ENCODE assay signal across 25 mouse cellular contexts in genomic region chr12:86309474-86309873, GRCm38 (mm10). TPM values are rescaled to one million over a fixed set of nuclear protein-coding genes. Genes with fewer than 3 reads are reported as not detected.
DNase-seq lines count a peak whose midpoint lies in the region; ATAC-seq lines count a peak whose summit lies in the region.
"Had no signal": no experiment of that assay in that cellular context is flagged by ENCODE, and none has a peak within 500 bp of the region (broad histone marks: within the 10 kb centered on the region; RNA-seq: fewer than 3 reads in every experiment).

No protein-coding gene starts in this region.

- peaks cover 5% of the 10 kb centered on the region; the same call in 1 of the 2 replicates for H3K4me1 ChIP-seq in limb, embryonic 11.5 days (ENCODE audit: control insufficient read depth, insufficient read depth, low read length)
- H3K4me1 ChIP-seq: embryonic facial prominence, embryonic 15.5 days; intestine, embryonic 15.5 days; lung, embryonic 15.5 days had no signal

- peak; percentile 62 for DNase-seq in CD4-positive helper T cell, adult 2 months (ENCODE audit: low read depth, low spot score)
- peak; percentile 29 for DNase-seq in limb, embryonic 11.5 days (ENCODE audit: low spot score)
- DNase-seq in thymus, postnatal 10 days (ENCODE audit: low spot score in 2 of 2), result peak; percentile 45 to 54
- DNase-seq in embryo, embryonic 10.5 days (ENCODE audit: low spot score), result no peak
- DNase-seq in urinary bladder, postnatal 25 days (ENCODE audit: low spot score), result no peak
- no peak for DNase-seq in kidney, postnatal 36 days
- DNase-seq in left cerebral cortex, adult 11 months (ENCODE audit: low spot score), result no peak
- DNase-seq: adrenal gland, postnatal 25 days; cerebellum, adult 11 months; cerebellum, postnatal 10 days; kidney, postnatal 25 days; liver; right cerebral cortex, postnatal 14 days had no signal

- 37% methylated on average over 10 of the region's 10 CpGs for WGBS in limb, embryonic 11.5 days

- no peak overlapping the region for H3K27ac ChIP-seq in limb, embryonic 11.5 days (replicated peaks; ENCODE audit: low read depth, low read length)
- H3K27ac ChIP-seq: embryonic facial prominence, embryonic 15.5 days; hindbrain, embryonic 10.5 days; intestine, embryonic 15.5 days; liver, embryonic 15.5 days; lung, embryonic 15.5 days; macrophage; stomach, postnatal 0 days had no signal

- no peak overlapping the region for H3K4me3 ChIP-seq in limb, embryonic 11.5 days (ENCODE audit: low read depth, low read length)
- H3K4me3 ChIP-seq: embryonic facial prominence, embryonic 15.5 days; heart, embryonic 10.5 days; hindbrain, embryonic 10.5 days; intestine, embryonic 15.5 days; liver, embryonic 15.5 days; lung, embryonic 15.5 days had no signal

- H3K9ac ChIP-seq in limb, embryonic 11.5 days (ENCODE audit: low read length), result no peak overlapping the region
- H3K9ac ChIP-seq: embryonic facial prominence, embryonic 15.5 days; intestine, embryonic 15.5 days; liver, embryonic 15.5 days; lung, embryonic 15.5 days had no signal

- H3K36me3 ChIP-seq in limb, embryonic 11.5 days (ENCODE audit: control insufficient read depth, insufficient read depth, low read length), result no peaks in the 10 kb centered on the region
- H3K36me3 ChIP-seq: embryonic facial prominence, embryonic 15.5 days; heart, embryonic 10.5 days; hindbrain, embryonic 10.5 days; intestine, embryonic 15.5 days; liver, embryonic 15.5 days; lung, embryonic 15.5 days had no signal

- no peaks in the 10 kb centered on the region for H3K27me3 ChIP-seq in limb, embryonic 11.5 days (ENCODE audit: control insufficient read depth, insufficient read depth, low read length)
- H3K27me3 ChIP-seq: embryonic facial prominence, embryonic 15.5 days; intestine, embryonic 15.5 days; liver, embryonic 15.5 days; lung, embryonic 15.5 days had no signal

- H3K9me3 ChIP-seq in limb, embryonic 11.5 days (ENCODE audit: control insufficient read depth, low read length), result no peaks in the 10 kb centered on the region
- H3K9me3 ChIP-seq: embryonic facial prominence, embryonic 15.5 days; heart, embryonic 10.5 days; hindbrain, embryonic 10.5 days; intestine, embryonic 15.5 days; liver, embryonic 15.5 days; lung, embryonic 15.5 days had no signal

- ATAC-seq in activated CD4-positive, CD25-positive, alpha-beta regulatory T cell, adult 4 months, result peak; percentile 12
- ATAC-seq in limb, embryonic 11.5 days (ENCODE audit: insufficient number of reproducible peaks, low FRiP score, low TSS enrichment, low read depth), result no peak
- ATAC-seq: forebrain, embryonic 14.5 days; hindbrain, embryonic 16.5 days; intestine, embryonic 15.5 days had no signal

- H3K4me2 ChIP-seq in limb, embryonic 11.5 days (ENCODE audit: low read depth, severe bottlenecking), result no peak overlapping the region
- H3K4me2 ChIP-seq: embryonic facial prominence, embryonic 15.5 days; intestine, embryonic 15.5 days; liver, embryonic 15.5 days; lung, embryonic 15.5 days had no signal

RNA-seq across cellular contexts. Expression of gene Esrrb, which starts 51.4 kb away (rescaled TPM):
- polyA plus RNA-seq in activated CD4-positive, CD25-positive, alpha-beta regulatory T cell, adult 4 months (2017; shearing (Covaris generic)), result not detected
- polyA plus RNA-seq in limb, embryonic 11.5 days (2014; fragmentation: Nextera tagmentation; extraction: Ambion mirVana), result 0.08 and 0.26 TPM in 2 replicates
- polyA plus RNA-seq: CD4-positive, CD25-positive, alpha-beta regulatory T cell, adult 4 months; macrophage had no signal

Comparison
In these comparisons a context has a peak if more than half of its experiments do, and no peak if none do; other contexts are left out.
1. DNase-seq: peak in CD4-positive helper T cell, adult 2 months (single experiment), limb, embryonic 11.5 days (single experiment) and thymus, postnatal 10 days (2 of 2); none in embryo, embryonic 10.5 days (single experiment), urinary bladder, postnatal 25 days (single experiment), kidney, postnatal 36 days (0 of 2) and left cerebral cortex, adult 11 months (single experiment).